Mouse (Mus musculus) layer of hippocampus, postnatal 36 days (tissue): ENCODE measurements around the gene Hyal2. TPM values are rescaled to one million over a fixed set of nuclear protein-coding genes. Genes with fewer than 3 reads are reported as not detected.

ENCODE experiments used
- DNase-seq, 2 experiments: peaks; one replicate each; pipeline ENCODE4 v3.0.0; 2022
- total RNA-seq, 2 experiments: library from RNA; stranded (reverse); gene quantifications; 2 replicates each; pipeline ENCODE4 v1.2.3; 2021

Hyal2 gene
- total RNA-seq, 2 experiments from 2014 or later: 13.0 to 13.5 TPM

GRCm38 (mm10) chr9:107590773-107591060, 23.0 kb downstream of the Hyal2 start:
- DNase-seq: no peak

GRCm38 (mm10) chr9:107593101-107593976, 25.6 kb downstream of the Hyal2 start:
- no peak for DNase-seq

- no peak for DNase-seq
Measured at GRCm38 (mm10) chr9:107594281-107595062, 26.7 kb downstream of the Hyal2 start.

GRCm38 (mm10) chr9:107596619-107597569, 29.1 kb downstream of the Hyal2 start:
- DNase-seq: no peak

- DNase-seq: no peak
Measured at GRCm38 (mm10) chr9:107598385-107598784, 30.6 kb downstream of the Hyal2 start.

GRCm38 (mm10) chr9:107599433-107599832, 31.7 kb downstream of the Hyal2 start:
- no peak for DNase-seq

- no peak for DNase-seq
Measured at GRCm38 (mm10) chr9:107599842-107600241, 32.1 kb downstream of the Hyal2 start.

GRCm38 (mm10) chr9:107600745-107601144, 33.0 kb downstream of the Hyal2 start:
- DNase-seq: no peak

GRCm38 (mm10) chr9:107601275-107601674, 33.5 kb downstream of the Hyal2 start:
- DNase-seq: no peak

- DNase-seq: peak; percentile 86 to 90
Measured at GRCm38 (mm10) chr9:107602068-107602648, 34.4 kb downstream of the Hyal2 start.

GRCm38 (mm10) chr9:107603251-107603650, 35.5 kb downstream of the Hyal2 start:
- no peak for DNase-seq

- no peak for DNase-seq
Measured at GRCm38 (mm10) chr9:107605041-107605661, 37.4 kb downstream of the Hyal2 start.

- DNase-seq: no peak
Measured at GRCm38 (mm10) chr9:107606591-107606990, 38.8 kb downstream of the Hyal2 start.

GRCm38 (mm10) chr9:107607036-107607435, 39.3 kb downstream of the Hyal2 start:
- no peak for DNase-seq

GRCm38 (mm10) chr9:107607653-107608245, 40.0 kb downstream of the Hyal2 start:
- no peak for DNase-seq

GRCm38 (mm10) chr9:107608741-107609432, 41.1 kb downstream of the Hyal2 start, which contains the start of gene Sema3b:
Sema3b (minus strand) TSS chr9:107609229.
- no peak for DNase-seq

GRCm38 (mm10) chr9:107609433-107609830, 41.7 kb downstream of the Hyal2 start:
- no peak for DNase-seq

GRCm38 (mm10) chr9:107611456-107612190, 43.9 kb downstream of the Hyal2 start:
- no peak for DNase-seq

GRCm38 (mm10) chr9:107612191-107612944, 44.6 kb downstream of the Hyal2 start:
- peak; percentile 98 to 99 for DNase-seq
